Mouse (Mus musculus) B cell, adult 2 months (primary cell): ENCODE measurements at regions not wholly inside any gene's neighbourhood (a gene's known extent, or its start where the extent isn't known, plus 50 kb on each side); places are given as distances from the start of the nearest gene placed in this dataset.
"Not testable (repeated sequence)": the region's sequence is repeated elsewhere in the genome, so short reads cannot be mapped to it uniquely, and the experiment has no call there.

Source experiments
- DNase-seq, 2 experiments: peaks; one replicate each; pipeline ENCODE4 v3.0.0; 2022

DNA sequence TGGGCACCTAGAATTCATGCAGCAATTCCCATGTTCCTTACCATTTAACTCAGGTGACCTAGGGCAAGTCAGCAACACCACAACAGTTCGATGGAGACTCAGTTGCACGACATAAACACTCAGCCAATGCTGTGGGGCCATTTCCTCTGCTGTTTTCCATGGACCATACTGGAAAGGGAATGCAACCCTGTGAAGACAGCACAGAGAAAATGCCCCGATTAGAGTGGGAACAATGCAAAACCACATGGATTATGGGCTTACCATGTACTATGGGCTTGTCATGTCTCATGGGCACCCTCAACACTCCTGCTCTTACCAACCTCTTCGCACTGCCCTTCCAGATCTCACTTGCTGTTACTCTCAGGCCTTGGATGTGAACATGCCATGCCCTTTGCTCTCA, 207.6 kb downstream of the Snurf start:
- not testable (repeated sequence) for DNase-seq

DNA sequence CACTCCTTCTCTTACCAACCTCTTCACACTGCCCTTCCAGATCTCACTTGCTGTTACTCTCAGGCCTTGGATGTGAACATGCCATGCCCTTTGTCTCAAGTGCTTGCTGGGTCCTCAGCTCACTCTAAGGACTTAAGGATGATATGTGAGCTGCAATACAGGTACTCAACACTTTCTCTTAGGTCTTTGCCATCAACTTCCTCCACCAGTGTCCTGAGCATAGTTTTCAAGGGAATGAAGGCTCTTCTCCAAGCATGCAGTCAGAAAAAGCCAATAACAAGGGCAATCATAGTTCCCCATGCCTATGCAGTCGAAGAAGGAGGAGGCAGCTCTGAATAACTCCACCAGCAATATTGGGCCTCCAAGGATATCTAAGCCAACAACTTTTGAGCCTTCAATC, 235.1 kb downstream of the Snurf start:
- DNase-seq, result peak; percentile 3

DNA sequence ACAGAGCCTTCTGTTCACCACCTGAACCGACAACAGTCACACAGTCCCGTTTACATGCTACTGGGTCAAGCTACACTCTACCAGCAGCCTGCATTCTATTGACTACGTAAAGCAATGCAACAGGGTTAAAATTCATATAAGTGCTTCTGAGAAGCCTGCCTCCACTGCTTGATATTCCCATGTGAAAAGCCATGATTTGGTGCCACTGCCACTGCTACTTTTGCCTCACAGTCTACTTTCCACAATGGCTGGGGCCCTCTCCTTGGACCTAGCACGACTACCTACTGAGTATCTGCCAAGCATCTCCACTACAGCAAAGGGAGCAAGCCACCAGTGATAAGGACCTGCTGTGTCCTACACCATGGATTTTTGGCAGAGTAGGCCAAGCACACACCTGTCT, 236.2 kb downstream of the Snurf start:
- DNase-seq, result peak; percentile 6 to 12

DNA sequence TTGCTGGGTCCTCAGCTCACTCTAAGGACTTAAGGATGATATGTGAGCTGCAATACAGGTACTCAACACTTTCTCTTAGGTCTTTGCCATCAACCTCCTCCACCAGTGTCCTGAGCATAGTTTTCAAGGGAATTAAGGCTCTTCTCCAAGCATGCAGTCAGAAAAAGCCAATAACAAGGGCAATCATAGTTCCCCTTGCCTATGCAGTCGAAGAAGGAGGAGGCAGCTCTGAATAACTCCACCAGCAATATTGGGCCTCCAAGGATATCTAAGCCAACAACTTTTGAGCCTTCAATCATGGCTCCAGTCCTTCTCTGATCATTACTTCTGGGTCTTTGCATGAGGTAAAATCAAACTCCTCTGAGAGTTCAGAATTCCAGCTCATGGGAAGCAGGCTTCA, 237.5 kb downstream of the Snurf start:
- peak in 1 of 2 experiments; percentile 5 for DNase-seq
